Mouse (Mus musculus) adrenal gland, postnatal 14 days (tissue): ENCODE measurements at regions not wholly inside any gene's neighbourhood (a gene's known extent, or its start where the extent isn't known, plus 50 kb on each side); places are given as distances from the start of the nearest gene placed in this dataset.

Source experiments
- DNase-seq: peaks from one replicate; pipeline ENCODE4 v3.0.0; 2021; ENCODE audit warnings: mixed read lengths

DNA sequence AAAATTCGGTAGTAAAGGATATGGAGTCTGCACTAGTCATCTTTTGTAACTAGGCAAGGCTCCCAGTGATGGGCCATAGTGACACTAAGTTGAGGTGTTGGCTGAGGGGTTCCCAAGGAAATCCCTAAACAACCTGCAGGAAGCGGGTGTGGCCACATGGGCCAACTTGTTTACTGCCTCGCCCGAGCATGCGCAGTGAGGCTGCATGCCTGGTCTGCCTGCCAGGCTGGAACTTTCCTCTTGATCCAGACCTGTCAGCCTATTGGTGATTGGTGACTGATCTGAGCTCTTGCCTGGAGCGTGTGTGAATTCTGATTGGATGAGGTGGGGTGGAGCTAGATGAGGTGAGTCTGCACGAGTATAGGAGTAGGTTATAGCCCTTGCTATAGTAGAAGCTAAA, 103.1 kb upstream of the Zwint start:
- DNase-seq, result no peak

DNA sequence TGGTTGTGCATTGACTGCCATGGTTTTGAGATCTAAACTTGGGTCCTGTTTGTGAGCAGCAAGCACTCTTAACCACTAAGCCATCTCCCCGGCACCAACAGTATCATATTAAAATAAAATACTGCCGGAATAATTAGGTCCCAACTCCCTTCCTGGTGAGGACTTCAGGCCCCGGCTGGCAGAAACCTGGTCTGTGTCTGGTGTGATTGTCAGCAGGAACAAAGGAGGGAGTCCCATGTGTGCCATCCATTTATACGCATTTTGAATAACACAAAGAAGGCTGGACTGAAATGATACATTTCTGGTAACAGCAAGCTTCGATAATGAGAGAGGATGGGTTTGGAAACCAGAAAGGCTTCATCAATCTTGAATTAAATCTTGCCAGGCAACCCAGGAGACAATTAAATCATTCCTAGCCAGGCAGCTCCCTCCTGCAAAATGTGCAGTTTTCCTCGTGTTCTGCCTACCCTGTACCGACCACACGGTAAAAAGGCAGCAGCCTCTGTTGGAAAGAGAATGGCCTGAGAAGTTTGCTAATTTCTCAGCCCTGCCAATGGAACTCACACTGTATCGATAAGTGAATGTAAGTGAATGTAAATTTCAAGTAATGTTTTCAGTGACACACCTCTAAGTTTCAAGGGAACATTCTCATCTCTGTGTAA, 80.5 kb upstream of the Zwint start:
- DNase-seq, result no peak

- no peak for DNase-seq
These were observed 76.9 kb upstream of the Zwint start for GRCm38 (mm10) chr10:72577713-72578112.

DNA sequence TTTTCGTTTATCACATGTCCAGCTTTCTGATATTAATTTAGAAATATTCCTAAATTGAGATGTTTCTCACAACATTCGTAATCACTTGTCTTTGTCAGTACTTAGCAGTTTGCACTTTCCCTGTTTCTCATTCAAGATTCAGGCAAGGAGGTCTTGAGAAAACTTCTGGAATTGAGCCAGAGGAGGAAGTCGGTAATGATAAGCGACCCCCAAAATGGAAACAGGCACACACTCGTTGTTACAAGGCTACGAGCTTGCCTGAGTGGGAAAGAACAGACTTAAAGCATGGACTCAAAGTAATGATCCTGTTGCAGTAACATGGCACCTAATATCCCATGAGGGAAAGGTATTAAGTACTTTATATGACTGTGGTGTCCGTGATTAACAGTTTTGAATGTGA, 76.1 kb upstream of the Zwint start:
- DNase-seq, result no peak

DNA sequence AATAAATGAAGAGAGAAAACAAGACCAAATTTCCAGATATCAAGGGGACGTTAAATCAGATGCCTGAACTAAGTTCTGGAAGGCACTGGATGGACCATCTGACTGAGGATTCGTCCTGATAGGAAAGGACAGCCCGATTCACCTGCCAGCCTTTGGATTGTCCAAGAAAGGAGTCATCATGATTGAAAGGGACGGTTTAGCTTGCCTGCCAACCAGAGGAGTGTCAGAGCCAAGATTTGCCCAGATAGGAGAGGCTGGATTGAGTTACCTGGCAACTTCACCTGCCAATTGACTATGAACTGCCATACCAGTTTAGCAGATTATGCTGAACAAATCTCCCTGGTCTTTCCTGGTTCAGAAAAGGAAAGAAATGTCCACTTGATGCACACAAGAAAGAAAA, 73.3 kb upstream of the Zwint start:
- no peak for DNase-seq

GRCm38 (mm10) chr10:72588561-72588960, 66.1 kb upstream of the Zwint start:
- DNase-seq, result no peak

- no peak for DNase-seq
These were observed 61.6 kb upstream of the Zwint start for GRCm38 (mm10) chr10:72593049-72593448.
